Mouse (Mus musculus) MN1 (cell line): ENCODE results near the gene Frmpd1.

ENCODE experiments used
- DNase-seq: peaks from one replicate; pipeline ENCODE4 v3.0.0-alpha.2; 2016; ENCODE audit warnings: low spot score

Frmpd1 gene

DNA sequence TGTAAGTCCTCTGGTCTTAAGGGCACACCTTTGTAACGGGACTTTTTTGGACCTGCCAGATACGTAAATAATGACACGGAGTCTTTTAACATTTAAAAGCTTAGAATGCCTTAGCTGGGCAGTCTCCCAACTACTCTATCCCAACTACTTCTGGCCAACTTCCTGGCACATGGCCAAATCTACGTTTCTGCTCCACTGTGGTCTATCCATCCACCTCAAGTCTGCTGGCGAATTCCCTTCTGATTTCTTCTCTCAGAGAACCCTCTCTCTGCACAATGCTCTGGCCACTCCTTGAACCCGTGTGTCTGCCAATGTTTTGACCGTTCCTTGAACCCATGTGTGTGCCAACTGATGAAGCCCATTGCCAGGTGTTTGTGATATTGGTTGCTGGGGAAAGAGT is 146.5 kb downstream of the Frmpd1 start:
- no peak for DNase-seq

DNA sequence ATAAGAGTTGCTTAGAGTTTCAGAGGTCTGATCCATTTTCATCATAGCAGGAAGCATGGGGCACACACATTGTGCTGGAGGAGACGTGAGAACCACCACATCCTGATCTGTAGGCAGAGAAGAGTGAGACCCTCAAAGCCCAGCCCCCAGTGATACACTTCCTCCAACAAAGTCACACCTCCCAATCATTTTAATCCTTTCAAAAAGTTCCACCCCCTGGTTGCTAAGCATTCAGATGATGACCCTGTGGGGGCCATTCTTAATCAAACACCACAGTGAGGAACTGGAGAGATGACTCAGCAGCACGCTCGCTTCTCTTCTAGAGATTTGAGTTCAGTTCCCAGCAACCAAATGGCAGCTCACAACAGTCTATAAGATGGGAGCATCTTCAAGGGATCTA is 147.8 kb downstream of the Frmpd1 start:
- DNase-seq = no peak
